Mouse (Mus musculus): ENCODE results near the gene Ntrk2. TPM values are rescaled to one million over a fixed set of nuclear protein-coding genes. Genes with fewer than 3 reads are reported as not detected.
"Not testable (repeated sequence)": the region's sequence is repeated elsewhere in the genome, so short reads cannot be mapped to it uniquely, and the experiment has no call there.

Ntrk2 gene
- total RNA-seq, 4 experiments from 2014 or later: 1.2 to 4.7 (median 3.4) TPM

DNA sequence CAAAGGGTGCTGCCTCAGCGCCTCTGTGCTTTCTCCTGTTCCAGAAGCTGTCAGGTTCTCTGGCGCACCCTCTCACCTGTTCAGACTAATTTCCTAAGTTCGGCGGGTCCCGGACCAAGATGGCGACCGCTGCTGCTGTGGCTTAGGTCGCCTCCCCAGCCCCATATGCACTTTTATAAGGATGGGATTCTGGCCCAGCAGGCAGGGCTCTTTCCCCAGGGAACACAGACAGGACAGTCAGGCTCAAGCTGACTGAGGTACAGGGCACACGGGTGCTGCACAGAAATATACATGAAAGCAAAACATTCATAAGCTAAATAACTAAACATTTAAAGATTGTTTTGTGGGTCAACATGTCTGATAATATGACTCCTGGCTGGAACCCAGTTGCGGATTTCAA, 301.4 kb downstream of the Ntrk2 start:
- not testable (repeated sequence) for DNase-seq (ENCODE audit: low spot score in 2 of 2)

DNA sequence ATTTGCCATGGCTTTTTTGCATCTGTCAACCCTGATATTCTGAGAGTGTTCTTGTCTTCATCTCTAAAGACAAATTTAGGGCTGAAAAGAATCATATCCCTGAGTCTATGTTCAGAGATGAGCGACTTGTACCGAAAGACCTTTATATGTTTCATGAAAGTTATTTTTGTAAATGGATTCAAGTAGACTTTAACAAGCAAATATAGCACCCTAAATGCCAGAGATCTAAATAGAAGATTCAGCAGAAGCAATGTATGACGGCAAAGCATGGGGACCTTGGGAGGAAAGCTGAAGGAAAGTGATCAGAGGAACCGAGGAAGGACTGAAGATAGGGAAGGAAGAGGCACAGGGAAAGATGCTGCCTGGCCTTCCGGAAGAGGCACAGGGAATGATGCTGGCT, 303.7 kb downstream of the Ntrk2 start:
- no peak for DNase-seq (ENCODE audit: low spot score in 2 of 2)

DNA sequence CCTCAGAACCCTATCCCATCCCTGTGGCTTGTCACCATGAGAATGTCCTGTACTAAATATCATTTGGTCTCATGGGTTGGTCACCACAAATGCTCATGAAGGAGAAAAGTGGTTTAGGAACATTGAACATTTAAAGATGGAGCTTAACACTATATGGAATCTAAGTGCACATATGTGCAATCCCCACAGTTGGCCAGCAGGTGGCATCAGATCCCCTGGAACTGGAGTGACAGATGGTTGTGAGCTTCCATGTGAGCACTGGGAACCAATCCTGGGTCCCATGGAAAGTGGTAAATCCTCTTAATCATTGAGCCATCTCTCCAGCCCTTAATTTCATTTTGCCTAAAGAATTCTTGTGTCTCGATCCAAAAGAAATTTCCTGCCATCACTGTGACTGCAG, 308.3 kb downstream of the Ntrk2 start:
- DNase-seq (ENCODE audit: low spot score in 2 of 2): no peak

DNA sequence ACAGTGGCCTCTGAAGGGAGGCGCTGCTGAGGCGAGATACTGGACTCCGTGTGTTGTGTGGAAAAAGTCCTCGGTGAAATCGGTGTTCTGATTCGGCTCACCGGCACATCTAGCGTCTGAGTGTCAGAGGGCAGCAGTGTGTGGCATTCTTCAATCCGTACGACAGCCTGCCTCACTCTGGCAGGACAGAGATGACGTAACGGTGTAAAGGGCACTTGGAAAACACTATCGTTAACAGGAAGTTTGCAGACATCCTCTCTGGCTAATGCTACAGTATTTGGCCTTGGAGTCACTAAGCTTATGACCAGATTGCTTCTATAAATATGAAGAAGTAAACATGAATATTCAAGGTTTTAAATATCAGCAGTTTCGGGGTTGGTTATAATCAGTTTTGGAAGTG, 309.2 kb downstream of the Ntrk2 start:
- DNase-seq (ENCODE audit: low spot score in 2 of 2): no peak

DNA sequence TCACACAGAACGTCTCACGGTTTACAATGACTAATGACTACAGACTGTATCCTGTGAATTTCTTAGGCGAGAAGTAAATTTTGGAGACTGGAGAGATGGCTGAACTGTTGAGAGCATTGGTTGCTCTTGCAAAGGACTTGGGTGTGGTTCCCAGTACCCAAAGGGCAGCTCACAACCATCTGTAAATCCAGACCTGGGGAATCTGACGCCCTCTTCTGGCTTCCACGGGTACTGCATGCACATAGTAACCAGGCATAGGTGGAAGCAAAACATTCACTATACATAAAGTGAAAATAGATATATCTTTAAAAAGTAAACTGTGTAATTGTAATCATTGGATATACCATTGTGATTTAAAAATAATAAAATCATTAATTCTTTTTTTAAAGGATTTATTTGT, 310.9 kb downstream of the Ntrk2 start:
- no peak for DNase-seq (ENCODE audit: low spot score in 2 of 2)

DNA sequence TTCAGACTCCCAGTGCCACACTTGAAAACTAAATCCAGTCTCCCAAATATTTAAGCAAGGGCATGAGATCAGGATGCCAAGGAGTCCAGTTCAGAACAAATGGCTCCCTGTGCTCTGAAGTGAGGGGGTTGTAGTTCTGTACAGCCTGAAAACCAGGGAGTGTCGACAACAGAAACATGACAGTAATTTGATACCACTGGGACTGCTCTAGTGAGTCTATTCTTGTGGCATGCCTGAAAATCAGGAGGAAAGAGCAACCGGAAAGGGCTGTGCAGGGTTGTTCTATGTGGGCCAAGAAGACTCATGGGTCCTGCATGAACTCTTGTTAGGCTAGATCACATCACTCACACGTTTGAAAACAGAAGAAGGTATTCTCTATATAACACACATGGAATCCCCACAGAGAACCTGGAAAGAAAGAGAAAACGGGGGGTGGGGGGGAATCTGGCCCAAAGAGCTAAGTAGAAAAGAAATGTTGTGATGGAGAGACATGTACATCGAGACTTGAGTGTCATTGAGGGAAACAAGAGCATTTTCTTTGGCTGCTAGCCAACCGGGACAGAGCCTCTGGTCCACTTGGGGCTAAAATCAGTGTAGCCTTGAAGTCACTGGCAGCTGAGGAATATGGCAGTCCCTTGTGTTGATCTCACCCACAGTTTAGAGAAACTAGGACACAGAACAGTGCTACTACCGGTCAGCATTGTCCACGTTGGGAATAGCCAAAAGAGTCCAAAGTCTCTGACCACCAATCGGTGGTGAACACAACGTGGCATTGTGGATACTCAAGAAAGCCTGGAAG, 313.4 kb downstream of the Ntrk2 start:
- no peak for DNase-seq (ENCODE audit: low spot score in 2 of 2)

DNA sequence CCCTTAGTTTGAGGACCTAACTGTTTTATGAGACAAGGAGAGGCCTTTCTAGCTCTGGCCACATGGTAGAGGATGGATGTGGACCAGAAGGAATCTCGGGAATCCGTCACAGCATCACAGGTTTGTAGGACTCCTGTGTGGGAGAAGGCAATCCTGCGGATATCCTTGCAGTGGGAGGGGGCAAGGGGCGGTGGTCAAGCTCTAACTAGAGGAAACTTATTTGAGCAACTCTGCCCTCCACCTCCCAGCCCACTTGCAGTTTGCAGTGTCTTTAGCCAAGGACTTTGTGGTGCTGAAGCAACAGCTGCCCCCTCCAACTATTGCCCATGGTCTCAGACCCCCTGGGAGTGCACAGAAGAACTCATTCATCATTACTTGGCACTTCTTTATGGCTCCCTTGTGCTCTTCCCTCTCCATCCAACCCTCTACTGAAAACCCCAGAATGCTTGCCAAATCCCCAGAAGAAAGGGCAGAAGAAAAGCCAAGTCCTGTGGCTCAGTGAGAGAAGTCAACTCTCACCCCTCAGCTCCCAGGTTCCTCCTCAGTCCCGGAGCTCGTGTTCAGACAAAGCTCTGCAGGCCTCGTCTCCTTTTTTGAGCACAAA, 336.9 kb downstream of the Ntrk2 start:
- no peak for DNase-seq (ENCODE audit: low spot score in 2 of 2)

DNA sequence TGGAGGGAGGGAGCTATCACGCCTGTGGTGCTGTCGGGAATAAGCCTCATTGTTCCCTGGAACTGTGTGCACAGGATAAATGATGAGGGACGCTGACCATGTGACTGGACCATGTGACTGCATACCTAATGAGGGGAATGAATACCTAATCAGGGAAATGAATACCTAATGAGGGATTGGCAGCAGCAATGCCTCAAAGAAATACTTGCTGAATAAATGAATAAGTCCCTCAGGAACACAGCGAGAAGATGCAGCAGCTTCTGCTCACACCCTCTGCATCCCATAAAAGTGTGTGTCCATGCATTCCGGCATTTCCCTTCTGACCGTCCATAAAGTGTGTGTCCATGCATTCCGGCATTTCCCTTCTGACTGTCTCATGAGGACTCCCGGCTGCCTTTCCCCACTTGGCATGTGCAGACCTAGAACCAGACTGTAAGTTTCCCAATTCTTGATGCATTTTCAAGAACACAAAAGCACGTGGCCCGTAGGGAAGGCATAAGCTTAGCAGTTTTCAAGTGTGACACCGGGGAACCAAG, 338.0 kb downstream of the Ntrk2 start:
- DNase-seq (ENCODE audit: low spot score in 2 of 2): no peak

DNA sequence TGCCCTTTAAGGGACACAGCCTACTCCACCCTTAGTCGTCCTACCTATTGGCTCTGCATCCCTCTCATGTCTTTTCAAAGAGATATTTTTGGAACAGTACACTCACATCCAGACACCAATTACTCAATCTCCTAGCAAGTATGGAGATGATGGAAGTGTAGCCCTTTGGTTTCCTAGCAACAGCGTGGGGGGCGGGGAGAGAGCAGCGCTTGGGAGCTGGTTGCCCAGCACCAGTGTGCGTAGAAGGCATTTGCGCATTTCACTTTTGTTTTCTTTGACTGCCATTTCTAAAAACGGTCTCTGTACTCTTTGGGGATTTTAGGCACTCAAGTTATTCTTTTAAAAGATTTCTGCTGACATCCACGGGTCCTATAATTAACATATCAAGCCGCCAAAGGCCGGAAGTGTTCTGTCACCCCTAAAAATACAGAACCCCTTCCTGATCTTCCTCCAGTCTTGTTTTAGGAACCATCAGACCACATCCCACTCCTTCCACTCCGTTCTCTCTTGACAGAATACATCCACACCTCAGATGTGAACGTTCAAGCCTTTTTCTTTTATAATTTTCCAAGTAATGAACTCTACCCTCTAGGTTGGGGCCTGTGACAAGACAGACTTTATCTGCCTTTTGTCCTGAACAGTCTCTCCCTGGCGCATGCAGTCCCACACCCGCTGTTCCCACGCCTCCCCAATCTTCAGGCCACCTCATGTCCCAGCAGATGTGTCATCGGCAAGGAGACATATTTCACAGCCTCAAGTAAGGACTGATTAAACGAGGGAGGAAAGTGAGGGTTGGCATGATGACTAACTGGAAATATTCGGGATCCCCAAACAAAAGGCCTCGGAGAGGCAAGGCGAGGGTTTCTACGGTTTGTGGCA, 339.5 kb downstream of the Ntrk2 start:
- DNase-seq (ENCODE audit: low spot score in 2 of 2): no peak

DNA sequence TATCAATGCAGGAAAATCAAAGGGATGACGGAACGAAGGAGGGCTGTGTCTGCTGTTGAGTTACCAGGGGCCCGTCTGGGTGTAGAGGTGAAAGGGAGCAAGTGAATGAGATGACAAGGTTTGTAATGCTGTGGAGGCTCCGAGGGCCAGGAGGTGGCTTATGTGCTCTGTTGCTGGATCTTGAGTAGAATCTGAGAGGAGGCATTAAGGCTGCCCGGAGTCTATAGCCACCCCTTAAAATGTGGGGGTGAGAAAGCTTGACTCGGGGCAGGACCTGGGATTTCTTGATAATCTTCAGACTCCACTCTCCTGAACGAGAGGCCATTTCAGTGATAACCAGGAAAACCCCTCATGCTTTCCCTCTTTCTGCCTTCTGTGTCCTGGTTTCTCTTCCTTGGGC, 340.2 kb downstream of the Ntrk2 start:
- DNase-seq (ENCODE audit: low spot score in 2 of 2): no peak

DNA sequence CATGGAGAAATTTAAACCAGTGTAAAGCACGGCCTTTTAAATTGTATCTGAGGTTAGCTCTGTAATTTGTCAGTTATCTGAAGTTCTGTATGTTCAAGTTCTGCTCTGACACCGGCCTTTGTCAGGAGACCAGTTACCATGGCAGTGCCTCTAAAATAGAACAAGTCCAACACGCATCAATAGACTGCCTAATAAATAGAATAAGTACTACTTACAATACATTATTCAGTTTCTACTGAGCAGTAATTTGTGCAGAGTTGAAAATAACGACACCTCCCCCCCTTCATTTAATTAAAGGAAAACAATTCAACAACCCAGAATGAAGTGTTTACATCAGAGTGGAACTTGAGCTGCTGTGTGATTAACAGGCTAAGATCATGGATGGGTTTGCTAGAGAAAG, 341.6 kb downstream of the Ntrk2 start:
- DNase-seq (ENCODE audit: low spot score in 2 of 2): no peak

DNA sequence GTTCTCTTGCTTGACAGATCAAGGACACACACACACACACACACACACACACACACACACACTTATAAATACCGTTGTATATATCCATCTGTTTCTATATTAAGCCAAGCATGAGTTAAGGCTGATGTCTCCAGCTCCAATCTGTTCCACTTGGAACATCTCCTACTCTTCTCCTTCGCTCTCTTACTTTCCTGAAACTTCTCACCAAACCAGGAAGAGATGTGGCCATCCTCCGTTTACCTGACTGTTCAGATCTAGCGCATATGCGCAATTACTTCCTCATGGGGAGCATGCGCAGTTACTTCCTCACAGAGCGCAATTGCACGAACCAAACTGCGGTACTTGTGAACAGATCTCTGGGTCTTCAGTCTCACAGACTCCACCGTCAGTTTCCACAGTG, 342.4 kb downstream of the Ntrk2 start:
- no peak for DNase-seq (ENCODE audit: low spot score in 2 of 2)

DNA sequence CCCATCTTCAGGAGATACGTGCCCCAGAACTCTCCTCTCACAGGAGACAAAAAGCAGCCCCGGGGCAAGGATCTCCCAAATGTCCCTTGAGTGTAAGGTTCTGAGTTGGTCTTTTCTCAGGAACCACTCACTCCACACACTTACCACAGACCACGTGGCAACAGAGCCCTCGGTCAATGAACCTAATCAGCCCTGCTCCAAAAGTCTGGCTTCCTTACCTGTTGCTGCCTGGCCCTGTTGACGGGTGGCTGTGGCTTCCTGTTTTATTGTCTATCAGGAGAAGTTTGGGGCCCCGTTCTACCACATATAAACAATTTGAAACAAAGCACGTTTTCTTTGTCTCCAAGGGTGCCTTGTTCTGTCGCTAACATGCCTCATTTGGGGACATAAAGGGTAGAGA, 357.6 kb downstream of the Ntrk2 start:
- no peak for DNase-seq (ENCODE audit: low spot score in 2 of 2)

DNA sequence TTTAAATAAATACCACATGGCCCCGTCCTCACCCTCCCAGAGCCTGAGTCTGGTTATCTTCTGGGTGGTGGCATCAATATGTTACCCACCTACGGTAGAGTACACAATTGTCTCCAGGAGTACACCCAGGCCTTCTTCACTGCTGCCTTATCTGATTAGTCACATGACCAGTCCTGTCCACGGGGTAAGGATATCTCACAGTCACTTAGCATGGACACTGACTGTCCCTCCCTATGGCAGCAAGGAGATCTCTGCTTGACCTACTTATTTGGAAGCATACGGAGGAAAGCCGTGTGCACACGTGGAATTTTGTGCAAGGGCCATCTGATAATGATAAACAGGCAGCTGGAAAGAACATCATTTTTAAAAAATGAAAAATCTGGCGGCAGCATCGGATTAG, 367.5 kb downstream of the Ntrk2 start:
- no peak for DNase-seq (ENCODE audit: low spot score in 2 of 2)

DNA sequence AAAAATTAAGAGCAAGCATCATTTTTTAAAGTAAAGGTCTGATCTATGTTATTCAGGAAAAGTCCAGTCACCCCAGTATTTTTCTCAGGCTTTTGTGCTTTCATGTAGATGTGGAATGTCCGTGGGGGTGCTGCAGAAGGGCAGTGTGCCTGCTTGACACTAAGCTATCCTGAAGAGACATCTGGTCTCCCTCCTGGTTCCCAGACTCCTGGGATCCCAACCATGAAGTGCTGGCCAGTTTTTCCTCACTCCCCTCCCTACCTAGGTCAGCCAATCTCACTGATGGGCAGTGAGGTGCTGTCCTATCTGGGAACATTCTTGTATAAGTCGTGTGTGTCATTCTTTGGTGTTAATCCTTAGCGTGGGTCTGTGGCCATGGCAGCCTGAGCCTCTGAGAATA, 369.7 kb downstream of the Ntrk2 start:
- no peak for DNase-seq (ENCODE audit: low spot score in 2 of 2)

DNA sequence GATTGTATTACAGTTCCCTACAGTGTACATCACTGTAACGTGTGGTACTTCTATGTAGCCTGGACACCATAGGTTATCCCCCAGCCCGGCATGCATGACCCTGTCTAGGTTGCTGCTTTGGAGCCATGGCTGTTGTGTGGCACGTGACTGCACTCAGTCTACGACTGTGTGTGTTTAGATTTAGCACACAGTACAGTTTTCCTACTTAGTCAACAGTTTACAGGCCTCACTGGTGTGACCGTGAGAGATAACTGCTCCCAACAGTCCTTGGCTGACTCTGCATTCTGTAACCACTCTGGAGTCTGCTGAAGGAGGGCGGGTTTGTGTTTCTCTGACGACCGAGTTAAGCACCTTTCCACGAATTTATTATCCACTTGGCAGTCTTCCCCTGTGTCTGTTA, 370.1 kb downstream of the Ntrk2 start:
- DNase-seq (ENCODE audit: low spot score in 2 of 2): no peak

DNA sequence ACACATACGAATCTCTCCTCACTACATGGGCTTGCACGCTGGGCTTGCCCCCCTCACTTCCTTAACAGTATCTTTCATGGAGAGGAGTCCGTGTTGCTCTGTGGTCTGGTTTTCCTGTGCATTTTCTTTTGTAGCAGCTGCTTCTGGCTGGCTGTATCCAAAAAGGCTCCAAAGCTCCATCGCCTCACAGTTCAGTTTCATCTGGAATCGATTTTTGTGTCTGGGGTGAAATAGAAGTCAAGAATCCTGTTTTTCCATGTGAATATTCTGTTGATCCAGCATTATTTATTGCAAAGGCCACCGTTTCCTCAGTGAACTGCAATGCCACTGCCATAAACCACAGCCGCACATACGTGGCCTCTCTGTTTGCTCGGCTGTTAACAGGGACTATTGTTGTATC, 370.6 kb downstream of the Ntrk2 start:
- no peak for DNase-seq (ENCODE audit: low spot score in 2 of 2)

DNA sequence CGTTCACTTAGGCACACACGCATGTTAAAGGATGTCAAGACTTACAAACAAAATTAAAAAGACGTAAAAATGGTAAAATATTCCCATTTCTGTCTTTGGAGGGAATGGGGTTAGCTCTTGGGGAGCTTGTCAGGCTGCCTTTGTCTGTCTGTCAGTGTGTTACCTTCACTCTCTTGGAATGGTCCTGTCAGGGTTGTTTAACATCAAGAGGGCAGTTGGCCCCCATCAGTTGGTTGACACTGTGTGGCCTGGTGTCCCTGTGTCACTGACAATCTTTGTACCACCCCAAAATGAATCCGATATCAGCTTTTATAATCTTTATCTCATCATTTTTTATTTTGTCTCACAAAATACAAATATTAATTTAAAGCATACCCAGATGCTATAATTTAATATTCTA, 373.6 kb downstream of the Ntrk2 start:
- DNase-seq (ENCODE audit: low spot score in 2 of 2): no peak

DNA sequence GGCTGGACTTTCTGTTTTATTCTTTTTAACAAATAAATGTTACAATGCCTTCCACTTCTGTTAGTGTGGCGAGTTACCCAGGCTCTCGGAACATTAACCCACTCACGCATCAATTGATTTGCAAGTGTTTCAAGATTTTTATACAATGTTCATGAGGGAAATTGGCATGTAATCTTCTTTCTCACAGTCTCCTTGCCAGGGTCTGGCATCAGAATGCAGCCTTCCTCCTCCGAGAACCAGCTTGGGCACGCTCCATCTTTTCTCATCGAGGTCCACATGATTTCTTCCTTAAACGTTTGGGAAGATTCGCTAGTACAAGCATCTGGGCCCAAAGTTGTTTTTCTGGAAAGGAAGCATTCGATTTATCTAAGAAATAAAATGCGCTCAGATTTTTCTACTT, 374.4 kb downstream of the Ntrk2 start:
- DNase-seq (ENCODE audit: low spot score in 2 of 2): no peak

DNA sequence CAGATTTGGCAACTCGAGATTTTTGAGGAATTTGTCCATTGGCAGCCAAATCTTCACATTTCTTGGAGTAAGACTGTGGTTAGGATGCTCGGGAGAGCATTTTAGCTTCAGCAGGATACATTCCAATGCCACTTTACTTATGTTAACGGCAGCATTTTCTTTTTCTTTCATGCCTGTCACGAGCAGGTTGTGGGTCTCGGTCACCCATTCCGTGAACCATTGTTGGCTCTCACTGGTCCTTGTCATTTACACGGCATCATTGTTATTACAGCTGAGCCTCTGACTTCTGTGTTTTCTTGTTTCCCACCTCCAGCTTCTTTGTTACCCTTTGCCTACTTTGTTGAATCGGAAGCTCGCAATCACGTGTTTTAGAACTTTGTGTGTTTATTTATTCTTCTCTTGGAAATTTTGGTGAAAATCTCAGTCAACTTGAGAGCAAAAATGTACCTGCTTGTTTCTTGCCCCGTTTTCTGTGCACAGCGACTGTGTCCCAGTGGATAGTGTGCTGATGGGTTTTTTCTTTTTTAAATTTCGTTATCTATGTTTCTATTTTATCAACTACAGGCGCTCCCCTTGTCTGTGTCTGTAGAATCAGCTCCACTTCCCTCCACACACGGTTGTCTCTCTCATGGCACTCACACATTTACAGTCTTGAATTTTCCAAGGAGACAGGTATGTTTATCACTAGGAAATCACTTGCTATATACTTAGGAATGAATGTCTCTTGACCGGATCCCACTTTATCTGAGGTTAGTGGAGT, 375.0 kb downstream of the Ntrk2 start:
- no peak for DNase-seq (ENCODE audit: low spot score in 2 of 2)

DNA sequence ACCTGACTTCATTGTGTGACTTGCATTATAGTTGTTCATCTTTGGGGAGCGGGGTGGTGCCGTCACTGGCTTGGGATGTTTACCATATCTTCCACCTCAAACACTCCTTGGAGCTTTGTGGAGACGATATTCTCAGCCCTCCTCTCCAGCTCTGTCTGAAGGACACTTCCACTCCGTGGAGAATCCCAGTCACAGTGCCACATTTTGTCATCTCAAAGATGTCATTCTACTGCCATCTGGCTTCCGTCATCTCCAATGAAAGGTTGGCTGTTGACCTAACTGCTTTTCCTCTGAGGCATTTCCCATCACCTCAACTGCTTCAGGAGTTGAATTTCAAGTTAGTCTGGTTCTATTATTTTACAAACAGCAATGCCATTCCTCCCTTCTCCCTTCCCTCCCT, 376.3 kb downstream of the Ntrk2 start:
- DNase-seq (ENCODE audit: low spot score in 2 of 2): no peak

Measured in gastrocnemius, adult 8-10 months (tissue).